Mouse (Mus musculus): ENCODE results near the gene Elfn2. TPM values are rescaled to one million over a fixed set of nuclear protein-coding genes. Genes with fewer than 3 reads are reported as not detected.

The Elfn2 gene
- polyA plus RNA-seq, 1 experiment = 0.26 TPM

DNA sequence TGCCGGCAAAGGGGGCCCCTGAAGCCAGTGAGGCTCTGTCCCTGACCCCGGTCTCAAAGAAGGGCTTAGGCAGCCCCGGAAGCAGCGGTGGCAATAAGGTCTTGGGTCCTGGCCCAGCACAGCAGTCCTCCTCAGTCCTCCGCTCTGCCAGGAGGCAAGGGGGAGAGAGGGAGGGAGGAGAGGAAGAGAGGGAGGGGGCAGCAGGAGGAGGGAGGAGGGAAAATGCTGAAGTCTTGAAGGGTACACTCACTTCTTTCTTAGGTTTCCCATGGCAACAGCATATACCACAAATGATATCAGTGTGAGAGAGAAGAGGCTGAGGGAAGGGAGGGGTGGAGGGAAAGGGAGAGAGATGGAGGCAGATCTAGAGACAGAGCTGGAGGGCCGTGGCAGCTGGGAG lies 7.9 kb downstream of the Elfn2 start:
- Histone ChIP-seq H3K27me3 (replicated peaks) (peaks cover 93% of the 10 kb centered on the region), H3K4me1 (peaks cover 9% of the 10 kb centered on the region; the same call in 1 of the 2 replicates), H3K4me3 (replicated peaks) (no peak overlapping the region), H3K9me3 (no peaks in the 10 kb centered on the region), H3K36me3 (replicated peaks; ENCODE audit: low read length) (no peaks in the 10 kb centered on the region)
- no peak for TF ChIP-seq FLI1 (IDR thresholded peaks at IDR 0.05; ENCODE audit: low read length)
- no peak for TF ChIP-seq GATA1 (IDR thresholded peaks at IDR 0.05; ENCODE audit: borderline replicate concordance, low read length)

GRCm38 (mm10) chr15:78709767-78710166 lies 8.8 kb downstream of the Elfn2 start:
- no peaks in the 10 kb centered on the region for H3K9me3 ChIP-seq
- no peak overlapping the region for H3K4me3 ChIP-seq (replicated peaks)
- H3K36me3 ChIP-seq (replicated peaks; ENCODE audit: low read length) = no peaks in the 10 kb centered on the region
- H3K4me1 ChIP-seq = peaks cover 9% of the 10 kb centered on the region; the same call in 1 of the 2 replicates
- H3K27me3 ChIP-seq (replicated peaks) = peaks cover 92% of the 10 kb centered on the region
- no peak for TF ChIP-seq FLI1 (IDR thresholded peaks at IDR 0.05; ENCODE audit: low read length)
- no peak for TF ChIP-seq GATA1 (IDR thresholded peaks at IDR 0.05; ENCODE audit: borderline replicate concordance, low read length)

GRCm38 (mm10) chr15:78706630-78707029 lies 11.9 kb downstream of the Elfn2 start:
- H3K4me1 ChIP-seq = peaks cover 7% of the 10 kb centered on the region; the same call in 1 of the 2 replicates
- H3K36me3 ChIP-seq (replicated peaks; ENCODE audit: low read length) = no peaks in the 10 kb centered on the region
- H3K4me3 ChIP-seq (replicated peaks) = no peak overlapping the region
- peaks cover 90% of the 10 kb centered on the region for H3K27me3 ChIP-seq (replicated peaks)
- TF ChIP-seq FLI1 (IDR thresholded peaks at IDR 0.05; ENCODE audit: low read length) (no peak), GATA1 (IDR thresholded peaks at IDR 0.05; ENCODE audit: borderline replicate concordance, low read length) (no peak)
- H3K9me3 ChIP-seq = no peaks in the 10 kb centered on the region

DNA sequence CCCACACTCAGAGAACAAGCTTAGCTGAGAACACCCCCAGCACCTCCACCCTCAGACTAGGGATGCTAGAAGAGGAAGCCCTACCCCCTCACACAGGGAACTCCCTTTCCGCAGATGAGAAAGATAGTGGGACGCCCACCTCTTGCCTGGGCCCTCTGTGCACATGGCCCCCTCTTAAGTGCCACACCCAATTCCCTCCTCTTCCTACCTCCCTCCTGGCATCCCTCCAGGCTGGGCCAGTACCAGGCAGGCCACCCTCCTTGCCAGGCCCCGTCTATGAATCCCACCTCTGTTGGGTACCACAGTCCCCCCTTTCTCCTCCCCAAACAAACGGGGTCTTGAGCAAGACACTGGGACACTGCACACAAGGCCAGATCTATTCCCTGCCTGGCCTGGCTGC lies 13.7 kb downstream of the Elfn2 start:
- no peaks in the 10 kb centered on the region for H3K9me3 ChIP-seq
- H3K36me3 ChIP-seq (replicated peaks; ENCODE audit: low read length) = no peaks in the 10 kb centered on the region
- H3K4me3 ChIP-seq (replicated peaks) = no peak overlapping the region
- H3K27me3 ChIP-seq (replicated peaks) = peaks cover 90% of the 10 kb centered on the region
- peaks cover 6% of the 10 kb centered on the region; the same call in 1 of the 2 replicates for H3K4me1 ChIP-seq
- TF ChIP-seq FLI1 (IDR thresholded peaks at IDR 0.05; ENCODE audit: low read length) (no peak), GATA1 (IDR thresholded peaks at IDR 0.05; ENCODE audit: borderline replicate concordance, low read length) (no peak)

GRCm38 (mm10) chr15:78704007-78704406 lies 14.6 kb downstream of the Elfn2 start:
- H3K4me3 ChIP-seq (replicated peaks) = no peak overlapping the region
- H3K27me3 ChIP-seq (replicated peaks) = peaks cover 93% of the 10 kb centered on the region
- peaks cover 4% of the 10 kb centered on the region; the same call in 1 of the 2 replicates for H3K4me1 ChIP-seq
- H3K9me3 ChIP-seq = no peaks in the 10 kb centered on the region
- no peaks in the 10 kb centered on the region for H3K36me3 ChIP-seq (replicated peaks; ENCODE audit: low read length)
- TF ChIP-seq GATA1 (IDR thresholded peaks at IDR 0.05; ENCODE audit: borderline replicate concordance, low read length) (no peak), FLI1 (IDR thresholded peaks at IDR 0.05; ENCODE audit: low read length) (no peak)

- no peaks in the 10 kb centered on the region for H3K9me3 ChIP-seq
- TF ChIP-seq GATA1 (IDR thresholded peaks at IDR 0.05; ENCODE audit: borderline replicate concordance, low read length) = no peak
- no peak for TF ChIP-seq FLI1 (IDR thresholded peaks at IDR 0.05; ENCODE audit: low read length)
- peaks cover 94% of the 10 kb centered on the region for H3K27me3 ChIP-seq (replicated peaks)
- no peak overlapping the region for H3K4me3 ChIP-seq (replicated peaks)
- peaks cover 4% of the 10 kb centered on the region; the same call in 1 of the 2 replicates for H3K4me1 ChIP-seq
- H3K36me3 ChIP-seq (replicated peaks; ENCODE audit: low read length) = no peaks in the 10 kb centered on the region
Observed at GRCm38 (mm10) chr15:78700420-78700819, 18.2 kb downstream of the Elfn2 start.

GRCm38 (mm10) chr15:78699513-78699912 lies 19.1 kb downstream of the Elfn2 start:
- Histone ChIP-seq H3K9me3 (no peaks in the 10 kb centered on the region), H3K4me1 (peaks cover 4% of the 10 kb centered on the region; the same call in 1 of the 2 replicates), H3K4me3 (replicated peaks) (no peak overlapping the region), H3K27me3 (replicated peaks) (peaks cover 93% of the 10 kb centered on the region), H3K36me3 (replicated peaks; ENCODE audit: low read length) (no peaks in the 10 kb centered on the region)
- TF ChIP-seq FLI1 (IDR thresholded peaks at IDR 0.05; ENCODE audit: low read length) = no peak
- TF ChIP-seq GATA1 (IDR thresholded peaks at IDR 0.05; ENCODE audit: borderline replicate concordance, low read length) = no peak

- no peaks in the 10 kb centered on the region for H3K9me3 ChIP-seq
- H3K36me3 ChIP-seq (replicated peaks; ENCODE audit: low read length) = no peaks in the 10 kb centered on the region
- no peak for TF ChIP-seq GATA1 (IDR thresholded peaks at IDR 0.05; ENCODE audit: borderline replicate concordance, low read length)
- no peak for TF ChIP-seq FLI1 (IDR thresholded peaks at IDR 0.05; ENCODE audit: low read length)
- H3K4me3 ChIP-seq (replicated peaks) = peak overlapping the region; percentile 34
- no peaks in the 10 kb centered on the region; the same call in 1 of the 2 replicates for H3K4me1 ChIP-seq
- H3K27me3 ChIP-seq (replicated peaks) = peaks cover 93% of the 10 kb centered on the region
Observed at GRCm38 (mm10) chr15:78698491-78699135, 20.0 kb downstream of the Elfn2 start.

DNA sequence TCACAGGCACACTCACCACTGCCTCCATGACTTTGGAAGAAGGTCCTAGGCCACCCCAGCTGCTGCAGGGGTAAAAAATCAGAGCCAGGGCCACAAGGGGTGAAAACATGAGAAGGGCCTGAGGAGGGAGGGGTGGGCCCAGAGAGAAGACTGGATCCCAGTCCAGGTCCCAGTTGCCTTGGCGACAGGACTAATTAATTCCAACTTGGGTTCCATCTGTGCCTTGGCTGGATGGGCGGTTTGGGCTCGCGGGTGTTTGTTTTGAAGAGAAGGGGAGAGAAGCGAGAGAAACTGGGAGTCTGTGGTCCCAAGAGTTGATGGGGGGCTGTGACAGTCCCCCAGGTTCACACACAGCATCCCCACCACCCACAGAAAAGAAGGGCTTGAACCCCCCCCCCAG lies 20.5 kb downstream of the Elfn2 start:
- H3K4me1 ChIP-seq = no peaks in the 10 kb centered on the region; the same call in 1 of the 2 replicates
- H3K9me3 ChIP-seq = no peaks in the 10 kb centered on the region
- TF ChIP-seq GATA1 (IDR thresholded peaks at IDR 0.05; ENCODE audit: borderline replicate concordance, low read length) (no peak), FLI1 (IDR thresholded peaks at IDR 0.05; ENCODE audit: low read length) (no peak)
- H3K4me3 ChIP-seq (replicated peaks) = no peak overlapping the region
- no peaks in the 10 kb centered on the region for H3K36me3 ChIP-seq (replicated peaks; ENCODE audit: low read length)
- H3K27me3 ChIP-seq (replicated peaks) = peaks cover 93% of the 10 kb centered on the region

- TF ChIP-seq FLI1 (IDR thresholded peaks at IDR 0.05; ENCODE audit: low read length) = no peak
- TF ChIP-seq GATA1 (IDR thresholded peaks at IDR 0.05; ENCODE audit: borderline replicate concordance, low read length) = no peak
- Histone ChIP-seq H3K4me3 (replicated peaks) (no peak overlapping the region), H3K36me3 (replicated peaks; ENCODE audit: low read length) (no peaks in the 10 kb centered on the region), H3K9me3 (no peaks in the 10 kb centered on the region), H3K27me3 (replicated peaks) (peaks cover 96% of the 10 kb centered on the region), H3K4me1 (peaks cover under 1% of the 10 kb centered on the region; the same call in 1 of the 2 replicates)
Observed at GRCm38 (mm10) chr15:78695745-78696144, 22.8 kb downstream of the Elfn2 start.

Measured in megakaryocyte, embryonic 14.5 days (primary cell).